ENCODE assay signal across 12 mouse cellular contexts in the genomic region with DNA sequence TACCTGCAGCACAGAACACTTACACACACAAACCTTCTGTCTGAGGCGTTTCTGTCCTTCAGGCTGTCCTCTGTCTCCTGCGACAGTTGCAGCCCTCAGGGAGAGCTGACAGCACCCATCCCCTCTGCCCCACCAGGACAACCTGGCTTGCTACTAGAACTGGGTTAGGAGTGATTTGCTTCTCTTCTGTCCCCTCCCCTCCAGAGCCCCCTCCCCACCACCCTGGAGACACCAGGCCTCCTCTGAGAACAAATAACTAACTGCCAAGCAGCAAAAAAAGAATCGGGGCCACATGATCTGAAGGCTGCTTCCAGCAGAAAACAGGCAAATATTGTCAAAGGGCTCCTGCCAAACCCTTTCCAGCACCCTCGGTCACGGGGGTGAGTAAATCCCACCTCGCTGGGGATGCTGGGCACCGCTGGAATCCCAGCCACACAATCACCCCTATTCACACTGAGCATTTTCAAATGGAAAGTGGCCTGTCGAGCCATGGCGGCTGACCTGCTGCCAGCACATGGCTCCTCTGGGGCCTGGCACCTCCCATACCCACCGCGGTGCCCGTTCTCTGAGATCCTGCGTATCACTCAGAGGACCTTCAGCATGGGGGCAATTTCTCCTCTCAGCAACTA. TPM values are rescaled to one million over a fixed set of nuclear protein-coding genes. Genes with fewer than 3 reads are reported as not detected.
DNase-seq lines count a peak whose midpoint lies in the region; ATAC-seq and TF ChIP-seq lines count a peak whose summit lies in the region.
"Had no signal": no experiment of that assay in that cellular context is flagged by ENCODE, and none has a peak within 500 bp of the region (broad histone marks: within the 10 kb centered on the region; RNA-seq: fewer than 3 reads in every experiment).

No protein-coding gene starts in this region.

- DNase-seq in heart, embryonic 10.5 days (ENCODE audit: low spot score), result no peak
- DNase-seq in heart, adult 8-10 months (ENCODE audit: low spot score), result no peak
- DNase-seq in brain, embryonic 14.5 days (ENCODE audit: low read depth), result peak; percentile 68
- DNase-seq in cerebellum, postnatal 36 days, result peak; percentile 6 to 10
- no peak for DNase-seq in embryo, embryonic 10.5 days (ENCODE audit: low spot score)
- DNase-seq: kidney, postnatal 25 days had no signal

- peaks cover 11% of the 10 kb centered on the region for H3K4me1 ChIP-seq in heart, embryonic 10.5 days
- no peaks in the 10 kb centered on the region for H3K4me1 ChIP-seq in limb, embryonic 13.5 days

- no peak overlapping the region for H3K4me3 ChIP-seq in heart, embryonic 10.5 days
- H3K4me3 ChIP-seq in limb, embryonic 13.5 days, result no peak overlapping the region
- H3K4me3 ChIP-seq: myocyte had no signal

- H3K27ac ChIP-seq in heart, embryonic 10.5 days, result 0 out of 2 replicates have a peak overlapping the region, but pooled peaks have one; percentile 29
- H3K27ac ChIP-seq in limb, embryonic 13.5 days, result no peak overlapping the region

- H3K27me3 ChIP-seq in heart, embryonic 10.5 days (ENCODE audit: insufficient read depth, poor library complexity, severe bottlenecking), result 0 out of 2 replicates have a peak, but pooled peaks cover 7% of the 10 kb centered on the region
- H3K27me3 ChIP-seq in limb, embryonic 13.5 days, result no peaks in the 10 kb centered on the region

- no peak for TF ChIP-seq CTCF in brain, embryonic 14.5 days (IDR thresholded peaks at IDR 0.05; ENCODE audit: borderline replicate concordance, extremely low read depth, insufficient read depth, insufficient read length)

- H3K9me3 ChIP-seq in heart, embryonic 10.5 days, result no peaks in the 10 kb centered on the region
- H3K9me3 ChIP-seq in limb, embryonic 13.5 days, result no peaks in the 10 kb centered on the region

- H3K4me2 ChIP-seq in limb, embryonic 13.5 days (replicated peaks), result no peak overlapping the region

- H3K9ac ChIP-seq in limb, embryonic 13.5 days, result no peak overlapping the region

- WGBS in heart, embryonic 10.5 days, result 74% methylated on average over 13 of the region's 13 CpGs
- WGBS in limb, embryonic 13.5 days, result 74% methylated on average over 13 of the region's 13 CpGs

- no peak for TF ChIP-seq POLR2A in brain, embryonic 14.5 days (IDR thresholded peaks at IDR 0.05; ENCODE audit: borderline replicate concordance, extremely low read depth, insufficient read depth, insufficient read length, poor library complexity, severe bottlenecking)

- ATAC-seq in limb, embryonic 13.5 days (ENCODE audit: low FRiP score, low read depth), result 0 out of 2 replicates have a peak, but pooled peaks have one; percentile 19
- no peak for ATAC-seq in erythroid progenitor cell, adult 5-6 weeks (replicated peaks; ENCODE audit: low FRiP score, poor library complexity, severe bottlenecking)
- ATAC-seq in activated CD4-positive, CD25-positive, alpha-beta regulatory T cell, adult 4 months, result no peak

- H3K36me3 ChIP-seq in heart, embryonic 10.5 days, result no peaks in the 10 kb centered on the region
- no peaks in the 10 kb centered on the region for H3K36me3 ChIP-seq in limb, embryonic 13.5 days

RNA-seq across cellular contexts. Expression of gene Rfx4, which starts 47.5 kb away (rescaled TPM):
- polyA plus RNA-seq in heart, embryonic 10.5 days (2016; fragmentation: Nextera tagmentation; extraction: Ambion mirVana), result 0.36 TPM in 1 of 2 replicates, not detected in the other
- not detected for total RNA-seq in heart, adult 8-10 months (2022)
- polyA plus RNA-seq in brain, embryonic 14.5 days (2012; rRNA removed), result 20.4 and 27.9 TPM in 2 replicates
- 0.52 and 0.55 TPM in 2 replicates for polyA plus RNA-seq in limb, embryonic 13.5 days (2015; fragmentation: Nextera tagmentation; extraction: Ambion mirVana)
- not detected in 2 replicates for total RNA-seq in erythroid progenitor cell, adult 5-6 weeks (2015; ENCODE audit: low replicate concordance)
- total RNA-seq in erythroid progenitor cell, adult 5-6 weeks (2017; ENCODE audit: low replicate concordance), result not detected in 2 replicates
- polyA plus RNA-seq in activated CD4-positive, CD25-positive, alpha-beta regulatory T cell, adult 4 months (2017; shearing (Covaris generic)), result not detected
- polyA plus RNA-seq: heart, postnatal 0 days; liver, embryonic 16.5 days had no signal

Comparison
In these comparisons a context has a peak if more than half of its experiments do, and no peak if none do; other contexts are left out.
1. DNase-seq: peak in brain, embryonic 14.5 days (single experiment) and cerebellum, postnatal 36 days (2 of 2); none in heart, embryonic 10.5 days (single experiment), heart, adult 8-10 months (single experiment) and embryo, embryonic 10.5 days (single experiment).
2. RNA of gene Rfx4, which starts 47.5 kb away (polyA plus RNA-seq): 20.4 to 27.9 TPM in brain, embryonic 14.5 days; 0.52 to 0.55 TPM in limb, embryonic 13.5 days, 0.36 TPM in heart, embryonic 10.5 days and not detected in activated CD4-positive, CD25-positive, alpha-beta regulatory T cell, adult 4 months; every median in the first group is over 10 times any median in the second.